In genomic region chr19:47314076-47314941, GRCm38 (mm10) we compare ENCODE assay signal across 8 mouse cellular contexts.
DNase-seq lines count a peak whose midpoint lies in the region; ATAC-seq lines count a peak whose summit lies in the region.

No protein-coding gene starts in this region.

- peak; percentile 50 for ATAC-seq in forebrain, embryonic 13.5 days
- ATAC-seq in midbrain, embryonic 12.5 days (ENCODE audit: low FRiP score, low read depth) = peak; percentile 72

- H3K9me3 ChIP-seq in forebrain, embryonic 13.5 days (replicated peaks) = no peaks in the 10 kb centered on the region
- H3K9me3 ChIP-seq in limb, embryonic 10.5 days (replicated peaks) = no peaks in the 10 kb centered on the region
- H3K9me3 ChIP-seq in midbrain, embryonic 12.5 days = no peaks in the 10 kb centered on the region

- peak overlapping the region; percentile 65 for H3K4me2 ChIP-seq in forebrain, embryonic 13.5 days
- peak overlapping the region; percentile 62 for H3K4me2 ChIP-seq in midbrain, embryonic 12.5 days (replicated peaks)

- 2% methylated on average over 48 of the region's 49 CpGs for WGBS in forebrain, embryonic 13.5 days
- WGBS in limb, embryonic 10.5 days = 2% methylated on average over 49 of the region's 49 CpGs
- WGBS in midbrain, embryonic 12.5 days = 3% methylated on average over 47 of the region's 49 CpGs

- peak overlapping the region; percentile 64 for H3K9ac ChIP-seq in forebrain, embryonic 13.5 days
- H3K9ac ChIP-seq in midbrain, embryonic 12.5 days (replicated peaks) = peak overlapping the region; percentile 65

- peaks cover 62% of the 10 kb centered on the region for H3K4me1 ChIP-seq in forebrain, embryonic 13.5 days
- peaks cover 84% of the 10 kb centered on the region for H3K4me1 ChIP-seq in limb, embryonic 10.5 days
- peaks cover 47% of the 10 kb centered on the region for H3K4me1 ChIP-seq in midbrain, embryonic 12.5 days

- intact Hi-C loops in heart, postnatal 25 days (cut with DNase I) = loop anchor here (2.0 kb wide), 2 partner anchors 20 to 34 kb away; no protein-coding TSS in a partner anchor

- H3K36me3 ChIP-seq in forebrain, embryonic 13.5 days (ENCODE audit: poor library complexity, severe bottlenecking) = no peaks in the 10 kb centered on the region
- H3K36me3 ChIP-seq in limb, embryonic 10.5 days = peaks cover 35% of the 10 kb centered on the region
- H3K36me3 ChIP-seq in midbrain, embryonic 12.5 days = no peaks in the 10 kb centered on the region

- 0 out of 2 replicates have a peak, but pooled peaks cover 3% of the 10 kb centered on the region for H3K27me3 ChIP-seq in forebrain, embryonic 13.5 days
- no peaks in the 10 kb centered on the region for H3K27me3 ChIP-seq in limb, embryonic 10.5 days (ENCODE audit: low read depth, poor library complexity, severe bottlenecking)
- 0 out of 2 replicates have a peak, but pooled peaks cover 10% of the 10 kb centered on the region for H3K27me3 ChIP-seq in midbrain, embryonic 12.5 days

- H3K27ac ChIP-seq in forebrain, embryonic 13.5 days = peak overlapping the region; percentile 87
- H3K27ac ChIP-seq in limb, embryonic 10.5 days = peak overlapping the region; percentile 98
- H3K27ac ChIP-seq in midbrain, embryonic 12.5 days (replicated peaks) = peak overlapping the region; percentile 67

- peak; percentile 31 to 34 for DNase-seq in B cell, adult 2 months
- DNase-seq in ZHBTc4 (ENCODE audit: low read depth, low spot score) = peak; percentile 79
- peak; percentile 82 for DNase-seq in heart, postnatal 25 days (ENCODE audit: low spot score)
- peak; percentile 87 for DNase-seq in limb, embryonic 10.5 days (ENCODE audit: low spot score)
- DNase-seq in thymus, postnatal 36 days = peak; percentile 16 to 35
- no peak for DNase-seq in layer of hippocampus, adult 8-10 months (ENCODE audit: low spot score in 2 of 2)

- peak overlapping the region; percentile 35 for H3K4me3 ChIP-seq in forebrain, embryonic 13.5 days
- peak overlapping the region; percentile 74 for H3K4me3 ChIP-seq in limb, embryonic 10.5 days
- peak overlapping the region; percentile 42 for H3K4me3 ChIP-seq in midbrain, embryonic 12.5 days

Comparison
In these comparisons a context has a peak if more than half of its experiments do, and no peak if none do; other contexts are left out.
1. DNase-seq: peak in B cell, adult 2 months (2 of 2), ZHBTc4 (single experiment), heart, postnatal 25 days (single experiment), limb, embryonic 10.5 days (single experiment) and thymus, postnatal 36 days (2 of 2); none in layer of hippocampus, adult 8-10 months (0 of 2).
2. Peak in every context shown above with its lines, with median percentiles within 50 percentile points of each other: H3K27ac ChIP-seq and H3K4me3 ChIP-seq.